Mouse (Mus musculus) heart, postnatal 0 days (tissue): ENCODE data around the gene Cacng6.

ENCODE experiments used
- CTCF ChIP-seq: IDR thresholded peaks from 2 replicates; pipeline ENCODE4 v1.5.1; 2016; ENCODE audit warnings: antibody characterized with exemption, control low read depth, low read depth
- EP300 ChIP-seq: IDR thresholded peaks from 2 replicates; pipeline ENCODE4 v1.6.1; 2016; ENCODE audit warnings: antibody characterized with exemption, low read depth

DNA sequence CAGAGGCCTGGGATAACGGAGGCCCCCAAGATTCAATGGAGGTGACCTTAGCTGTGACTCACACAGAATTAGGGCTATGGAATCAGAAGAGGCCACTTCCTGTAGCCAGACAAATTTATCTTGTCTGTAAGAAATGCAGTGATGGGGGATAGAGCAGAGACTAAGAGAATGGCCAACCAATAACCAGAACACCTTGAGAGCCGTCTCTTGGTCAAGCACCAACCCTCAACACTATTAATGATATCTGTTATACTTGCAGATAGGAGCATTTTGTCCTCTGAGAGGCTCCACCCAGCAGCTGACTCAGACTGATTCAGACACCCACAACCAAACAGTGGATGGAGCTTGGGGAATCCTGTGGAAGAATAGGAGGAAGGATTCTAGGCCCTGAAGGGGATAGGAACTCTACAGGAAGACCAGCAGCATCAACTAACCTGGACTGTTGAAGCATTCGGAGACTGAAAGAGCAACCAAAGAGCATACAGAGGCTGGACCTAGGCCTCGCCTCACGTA lies 39.1 kb upstream of the Cacng6 start:
- TF ChIP-seq CTCF (no peak), EP300 (no peak)
